Mouse (Mus musculus) midbrain, embryonic 15.5 days (tissue): ENCODE results near the gene Iqschfp. TPM values are rescaled to one million over a fixed set of nuclear protein-coding genes. Genes with fewer than 3 reads are reported as not detected.

ENCODE experiments used
- ATAC-seq: fragments of 200-750 bp; cut with Nextera tagmentation; replicated peaks from 2 replicates; pipeline ENCODE4 v1.8.0; 2017; ENCODE audit warnings: moderate TSS enrichment
- H3K27ac ChIP-seq: fragments of 300-500 bp; sonication (generic); 2 replicates; pipeline ENCODE4 v1.5.1; 2015; ENCODE audit warnings: mild to moderate bottlenecking, inconsistent platforms
- H3K27me3 ChIP-seq: fragments of 300-500 bp; sonication (generic); replicated peaks from 2 replicates; pipeline ENCODE4 v1.6.1; 2015; ENCODE audit warnings: inconsistent platforms
- H3K36me3 ChIP-seq: fragments of 300-500 bp; sonication (generic); replicated peaks from 2 replicates; pipeline ENCODE4 v1.6.1; 2015; ENCODE audit warnings: inconsistent platforms
- H3K4me1 ChIP-seq: fragments of 300-500 bp; sonication (generic); 2 replicates; pipeline ENCODE4 v1.6.1; 2015; ENCODE audit warnings: inconsistent platforms
- H3K4me2 ChIP-seq: fragments of 300-500 bp; sonication (generic); 2 replicates; pipeline ENCODE4 v1.6.1; 2015; ENCODE audit warnings: inconsistent platforms, mild to moderate bottlenecking, moderate library complexity
- H3K4me3 ChIP-seq: fragments of 300-500 bp; sonication (generic); 2 replicates; pipeline ENCODE4 v1.5.1; 2015; ENCODE audit warnings: mild to moderate bottlenecking, inconsistent platforms
- H3K9ac ChIP-seq: fragments of 300-500 bp; sonication (generic); 2 replicates; pipeline ENCODE4 v1.6.1; 2015; ENCODE audit warnings: mild to moderate bottlenecking, inconsistent platforms
- H3K9me3 ChIP-seq: fragments of 300-500 bp; sonication (generic); 2 replicates; pipeline ENCODE4 v1.6.1; 2016; ENCODE audit warnings: inconsistent platforms
- WGBS: fragments of 180-500 bp; shearing (Covaris S2); methylation state at CpG from one replicate; pipeline ENCODE4 v1.1.7; 2015; ENCODE audit warnings: mixed read lengths; 5-methylcytosine and 5-hydroxymethylcytosine counted together
- polyA plus RNA-seq: library from polyadenylated mRNA; unstranded; fragments of >200 nt; fragmentation: Nextera tagmentation; extraction: Ambion mirVana; gene quantifications from 2 replicates; pipeline ENCODE4 v1.2.1, GENCODE M21; 2015

Gene Iqschfp
- polyA plus RNA-seq, result 6.4 and 7.3 TPM in 2 replicates

- 19% methylated on average over 15 of the region's 15 CpGs for WGBS
These were observed at the start of gene Iqschfp, which contains the start of gene Iqcj for GRCm38 (mm10) chr3:67892026-67892705. Gene Iqschfp, plus strand, starts transcription at chr3:67892232. Gene Iqcj, plus strand, starts transcription at chr3:67892220.

GRCm38 (mm10) chr3:67852397-67852796, 39.6 kb upstream of the Iqschfp start:
- Histone ChIP-seq H3K4me3 (no peak overlapping the region), H3K27ac (no peak overlapping the region), H3K4me2 (no peak overlapping the region), H3K9me3 (no peaks in the 10 kb centered on the region), H3K36me3 (no peaks in the 10 kb centered on the region), H3K9ac (no peak overlapping the region), H3K27me3 (no peaks in the 10 kb centered on the region), H3K4me1 (no peaks in the 10 kb centered on the region)
- 67% methylated on average over 5 of the region's 5 CpGs for WGBS
- ATAC-seq, result no peak

More at GRCm38 (mm10) chr3:67892026-67892705, at the start of gene Iqschfp, which contains the start of gene Iqcj:
- Histone ChIP-seq H3K9me3 (no peaks in the 10 kb centered on the region), H3K4me2 (peak within 1 kb of the TSS; percentile 50), H3K4me3 (peak within 1 kb of the TSS; percentile 36), H3K27ac (peak within 1 kb of the TSS; percentile 63), H3K27me3 (no peaks in the 10 kb centered on the region), H3K9ac (peak within 1 kb of the TSS; percentile 28), H3K36me3 (no peaks in the 10 kb centered on the region), H3K4me1 (peaks cover 14% of the 10 kb centered on the region)
- ATAC-seq, result peak; percentile 89

- no peaks in the 10 kb centered on the region for H3K4me1 ChIP-seq
- 94% methylated on average over 3 of the region's 3 CpGs for WGBS
- ATAC-seq, result no peak
These were observed 30.5 kb upstream of the Iqschfp start for GRCm38 (mm10) chr3:67861524-67861923.

GRCm38 (mm10) chr3:67867420-67868065, 24.5 kb upstream of the Iqschfp start:
- WGBS, result 65% methylated on average over 13 of the region's 13 CpGs
- Histone ChIP-seq H3K9ac (no peak overlapping the region), H3K27ac (0 out of 2 replicates have a peak overlapping the region, but pooled peaks have one; percentile 9), H3K4me3 (no peak overlapping the region), H3K4me1 (no peaks in the 10 kb centered on the region), H3K9me3 (no peaks in the 10 kb centered on the region), H3K36me3 (no peaks in the 10 kb centered on the region), H3K27me3 (no peaks in the 10 kb centered on the region), H3K4me2 (no peak overlapping the region)
- peak; percentile 67 for ATAC-seq

More at GRCm38 (mm10) chr3:67861524-67861923, 30.5 kb upstream of the Iqschfp start:
- Histone ChIP-seq H3K27me3 (no peaks in the 10 kb centered on the region), H3K36me3 (no peaks in the 10 kb centered on the region), H3K4me2 (no peak overlapping the region), H3K27ac (no peak overlapping the region), H3K4me3 (no peak overlapping the region), H3K9ac (no peak overlapping the region), H3K9me3 (no peaks in the 10 kb centered on the region)

- Histone ChIP-seq H3K4me1 (no peaks in the 10 kb centered on the region), H3K27ac (no peak overlapping the region), H3K4me2 (no peak overlapping the region), H3K27me3 (no peaks in the 10 kb centered on the region), H3K9ac (no peak overlapping the region), H3K9me3 (no peaks in the 10 kb centered on the region), H3K36me3 (no peaks in the 10 kb centered on the region), H3K4me3 (no peak overlapping the region)
- ATAC-seq, result no peak
- WGBS, result 69% methylated on average over 1 of the region's 1 CpGs
These were observed 22.6 kb upstream of the Iqschfp start for GRCm38 (mm10) chr3:67869424-67869823.

- Histone ChIP-seq H3K4me1 (no peaks in the 10 kb centered on the region), H3K36me3 (no peaks in the 10 kb centered on the region)
These were observed 14.8 kb upstream of the Iqschfp start for GRCm38 (mm10) chr3:67877253-67877652.

GRCm38 (mm10) chr3:67884335-67884734, 7.7 kb upstream of the Iqschfp start:
- Histone ChIP-seq H3K9me3 (no peaks in the 10 kb centered on the region), H3K27me3 (no peaks in the 10 kb centered on the region), H3K4me1 (no peaks in the 10 kb centered on the region; the same call in 1 of the 2 replicates), H3K27ac (no peak overlapping the region), H3K4me2 (no peak overlapping the region), H3K36me3 (no peaks in the 10 kb centered on the region), H3K4me3 (no peak overlapping the region), H3K9ac (no peak overlapping the region)
- peak; percentile 52; the same call in 1 of the 2 replicates for ATAC-seq
- WGBS, result 38% methylated on average over 3 of the region's 3 CpGs

More at GRCm38 (mm10) chr3:67877253-67877652, 14.8 kb upstream of the Iqschfp start:
- Histone ChIP-seq H3K9ac (no peak overlapping the region), H3K4me2 (no peak overlapping the region), H3K27ac (no peak overlapping the region), H3K9me3 (no peaks in the 10 kb centered on the region), H3K27me3 (no peaks in the 10 kb centered on the region), H3K4me3 (no peak overlapping the region)
- ATAC-seq, result no peak
- WGBS, result 88% methylated on average over 4 of the region's 4 CpGs

GRCm38 (mm10) chr3:67886176-67886575, 5.9 kb upstream of the Iqschfp start:
- Histone ChIP-seq H3K4me2 (no peak overlapping the region), H3K9ac (no peak overlapping the region), H3K27me3 (no peaks in the 10 kb centered on the region), H3K36me3 (no peaks in the 10 kb centered on the region), H3K27ac (no peak overlapping the region), H3K9me3 (no peaks in the 10 kb centered on the region), H3K4me3 (no peak overlapping the region), H3K4me1 (peaks cover 4% of the 10 kb centered on the region)
- WGBS, result 73% methylated on average over 1 of the region's 1 CpGs
- no peak for ATAC-seq

GRCm38 (mm10) chr3:67887251-67887650, 4.8 kb upstream of the Iqschfp start:
- H3K27me3 ChIP-seq, result no peaks in the 10 kb centered on the region
- H3K4me1 ChIP-seq, result peaks cover 13% of the 10 kb centered on the region
- H3K9me3 ChIP-seq, result no peaks in the 10 kb centered on the region
- H3K4me3 ChIP-seq, result no peak overlapping the region
- no peak overlapping the region for H3K27ac ChIP-seq
- H3K36me3 ChIP-seq, result no peaks in the 10 kb centered on the region
- H3K4me2 ChIP-seq, result no peak overlapping the region
- no peak overlapping the region for H3K9ac ChIP-seq
- no peak for ATAC-seq

GRCm38 (mm10) chr3:67892768-67893167, 736 bp downstream of the Iqschfp start:
- peak overlapping the region; percentile 25; the same call in 1 of the 2 replicates for H3K9ac ChIP-seq
- peak; percentile 57; the same call in 1 of the 2 replicates for ATAC-seq
- H3K9me3 ChIP-seq, result no peaks in the 10 kb centered on the region
- no peaks in the 10 kb centered on the region for H3K27me3 ChIP-seq
- H3K4me3 ChIP-seq, result peak overlapping the region; percentile 36
- 54% methylated on average over 10 of the region's 10 CpGs for WGBS
- peaks cover 14% of the 10 kb centered on the region for H3K4me1 ChIP-seq
- peak overlapping the region; percentile 50 for H3K4me2 ChIP-seq
- H3K36me3 ChIP-seq, result no peaks in the 10 kb centered on the region
- peak overlapping the region; percentile 63; the same call in 1 of the 2 replicates for H3K27ac ChIP-seq

- Histone ChIP-seq H3K4me2 (no peak overlapping the region), H3K36me3 (no peaks in the 10 kb centered on the region), H3K9me3 (no peaks in the 10 kb centered on the region), H3K9ac (no peak overlapping the region), H3K4me1 (no peaks in the 10 kb centered on the region), H3K4me3 (no peak overlapping the region), H3K27ac (no peak overlapping the region), H3K27me3 (no peaks in the 10 kb centered on the region)
- 85% methylated on average over 4 of the region's 4 CpGs for WGBS
- ATAC-seq, result no peak
These were observed 10.5 kb downstream of the Iqschfp start for GRCm38 (mm10) chr3:67902517-67902916.

- WGBS, result 87% methylated on average over 2 of the region's 2 CpGs
- no peak for ATAC-seq
- Histone ChIP-seq H3K4me3 (no peak overlapping the region), H3K27ac (no peak overlapping the region), H3K9me3 (no peaks in the 10 kb centered on the region), H3K4me2 (no peak overlapping the region), H3K27me3 (no peaks in the 10 kb centered on the region), H3K36me3 (no peaks in the 10 kb centered on the region), H3K9ac (no peak overlapping the region), H3K4me1 (no peaks in the 10 kb centered on the region)
These were observed 16.6 kb downstream of the Iqschfp start for GRCm38 (mm10) chr3:67908586-67908985.
